Mouse (Mus musculus): Measurements from ENCODE around the gene Pgap2.
A peak's percentile ranks its signal among the peaks of the same experiment; 100 is the strongest.

Gene Pgap2

DNA sequence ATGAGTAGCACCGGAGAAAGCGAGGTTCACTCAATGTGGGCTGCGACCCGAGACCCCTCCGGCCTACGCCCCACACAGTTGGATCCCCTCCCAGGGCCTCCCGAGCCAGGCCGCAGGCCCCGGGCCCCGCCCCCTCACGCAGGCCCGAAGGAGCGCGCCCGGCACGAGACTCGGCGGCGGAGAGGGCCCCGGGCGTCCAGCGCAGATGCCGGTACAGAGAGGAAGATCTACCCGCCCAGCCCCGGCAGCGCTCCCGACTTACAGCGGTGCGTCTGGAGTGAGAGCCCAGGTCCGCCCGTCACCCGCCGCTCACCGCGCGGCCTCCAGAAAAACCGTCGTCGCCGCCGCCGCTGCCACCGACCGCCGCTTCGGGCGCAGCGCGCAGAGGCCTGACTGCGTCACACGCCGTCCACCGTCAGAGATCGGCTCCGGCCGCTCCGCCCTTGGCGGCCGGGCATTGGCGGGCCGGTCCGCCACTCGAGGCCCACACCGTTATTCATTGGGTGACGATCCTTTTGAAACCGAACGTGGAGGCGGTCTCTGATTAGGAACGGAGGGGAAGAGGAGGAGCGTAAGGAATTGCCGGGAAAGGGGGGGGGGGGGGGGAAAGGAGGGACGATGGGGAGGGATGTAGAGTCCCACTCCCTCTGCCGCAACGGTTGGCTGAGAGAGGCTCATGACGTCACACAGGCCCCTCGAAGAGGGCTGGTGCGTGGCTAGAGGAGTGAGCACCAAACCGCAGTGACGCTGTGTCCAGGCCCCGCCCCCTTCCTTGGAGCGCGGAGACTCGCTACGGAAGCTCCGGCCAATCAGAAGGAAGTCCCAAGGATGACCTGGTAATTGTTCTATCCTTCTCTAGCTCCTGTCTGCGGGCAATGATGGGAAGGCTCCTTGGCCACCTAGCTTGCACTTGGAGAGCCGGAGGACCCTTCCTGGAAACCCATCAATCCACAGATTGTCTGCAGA lies at the start of gene Pgap2, which contains the start of gene Nup98:
Gene Pgap2, plus strand, starts transcription at position 453 of the 966 bp plus-strand sequence.
Gene Nup98, minus strand, starts transcription at position 421 of the 966 bp plus-strand sequence.
- DNase-seq (ENCODE audit: low read depth, low spot score), result peak; percentile 96

DNA sequence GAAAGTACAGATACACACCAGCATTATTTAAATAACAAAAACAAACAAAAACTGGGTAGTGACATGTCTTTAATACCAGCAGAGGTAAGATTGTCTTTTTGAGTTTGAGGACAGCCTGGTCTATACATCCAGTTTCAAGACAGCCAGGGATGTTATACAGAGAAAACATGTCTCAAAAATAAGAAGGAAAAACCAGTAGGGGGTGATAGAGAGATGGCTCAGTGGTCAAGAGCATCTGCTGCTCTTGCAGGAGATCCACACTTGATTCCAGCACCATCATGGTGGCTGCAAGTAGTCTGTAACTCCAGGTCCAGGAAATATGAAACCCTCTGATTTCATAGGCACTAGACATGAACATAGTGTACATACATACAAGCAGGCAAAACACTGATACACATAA lies 39.7 kb upstream of the Pgap2 start:
- no peak for DNase-seq (ENCODE audit: low read depth, low spot score)

DNA sequence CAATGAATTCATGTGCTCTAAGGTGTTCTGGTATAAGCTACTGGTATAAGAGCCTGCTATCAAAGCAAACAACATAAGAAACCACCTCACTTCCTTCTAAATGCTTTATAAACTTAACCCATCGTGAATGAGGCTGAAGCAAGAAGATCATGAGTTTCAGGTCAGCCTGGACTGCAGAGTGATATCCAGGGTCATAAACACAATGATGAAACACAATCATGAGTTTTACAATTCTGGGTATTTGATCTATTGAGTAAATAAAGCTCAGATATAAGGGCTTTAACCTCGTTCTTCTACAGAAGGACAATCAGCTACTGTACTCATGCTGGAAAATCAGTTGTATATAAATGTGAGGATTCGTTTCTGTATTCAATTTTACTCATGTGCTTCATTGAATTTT lies 26.2 kb upstream of the Pgap2 start:
- no peak for DNase-seq (ENCODE audit: low read depth, low spot score)

DNA sequence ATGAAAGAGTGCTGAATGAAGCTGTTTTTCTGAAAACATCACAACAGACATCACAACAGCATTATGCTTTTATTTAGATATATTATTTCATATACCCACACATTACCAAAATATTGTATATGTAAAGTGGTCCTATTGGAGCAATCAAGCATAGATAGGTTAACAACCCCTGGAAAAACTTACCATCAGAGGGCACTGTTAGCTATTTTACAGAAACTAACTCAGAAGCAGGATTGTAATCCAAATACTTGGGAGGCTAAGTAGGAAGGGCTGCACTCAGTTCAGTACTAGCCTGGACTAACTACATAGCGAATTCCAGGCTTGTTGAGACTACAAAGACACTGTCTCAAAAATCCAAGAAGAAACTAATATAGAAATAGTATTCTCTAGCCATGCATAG lies 17.7 kb upstream of the Pgap2 start:
- DNase-seq (ENCODE audit: low read depth, low spot score), result no peak

DNA sequence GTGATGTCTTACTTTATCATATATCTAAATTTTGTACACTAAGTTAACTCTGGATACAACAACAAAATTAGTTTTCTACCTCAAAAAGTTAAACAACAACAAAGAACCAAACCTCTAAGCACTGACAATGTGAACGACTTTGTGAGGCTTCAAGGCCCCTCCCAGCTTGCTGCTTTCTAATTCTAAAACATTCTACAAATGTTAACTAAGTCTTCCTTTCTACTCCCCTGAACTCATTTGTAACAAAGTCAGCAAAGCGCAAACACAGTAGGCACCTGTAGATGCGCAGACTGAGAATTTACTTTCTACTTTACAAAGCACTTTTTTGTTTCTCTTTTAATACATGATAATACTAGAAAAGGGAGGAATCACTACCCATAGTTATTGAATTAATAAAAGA lies 9.4 kb upstream of the Pgap2 start:
- no peak for DNase-seq (ENCODE audit: low read depth, low spot score)

DNA sequence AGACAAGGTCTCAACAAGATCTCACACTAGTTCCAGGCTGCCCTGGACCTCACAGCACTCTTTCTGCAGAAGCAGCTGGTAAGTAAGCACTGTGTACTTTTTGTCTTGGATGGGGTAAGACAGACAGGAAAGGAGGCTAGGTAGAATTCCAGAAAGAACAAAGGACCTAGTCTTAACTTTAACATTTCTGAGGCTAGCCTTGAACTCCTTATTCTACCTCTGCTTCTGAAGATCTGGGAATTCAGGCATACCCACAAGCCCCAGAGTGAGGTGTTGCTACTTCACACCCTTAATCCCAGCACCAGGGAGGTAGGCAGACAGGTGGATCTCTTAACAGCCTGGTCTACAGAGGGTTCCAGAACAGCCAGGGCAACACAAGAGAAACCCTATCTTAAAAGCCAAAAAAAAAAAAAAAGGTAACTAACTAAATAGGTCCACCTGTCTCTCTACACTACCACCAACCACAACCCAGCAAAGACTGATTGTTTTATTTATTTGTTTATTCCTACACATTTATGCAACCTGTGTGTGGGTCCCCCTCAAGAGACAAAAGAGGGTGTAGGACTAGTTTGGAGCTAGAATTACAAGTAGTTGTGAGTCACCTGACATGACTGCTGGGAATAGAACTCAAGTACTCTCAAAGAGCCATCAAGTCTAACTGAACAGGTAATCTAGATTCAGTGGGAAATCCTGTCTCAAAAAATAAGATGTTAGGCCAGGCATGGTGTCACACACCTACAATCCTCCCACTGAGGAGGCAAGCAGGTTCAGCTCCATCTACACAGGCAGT lies 8.8 kb upstream of the Pgap2 start:
- DNase-seq (ENCODE audit: low read depth, low spot score), result no peak

DNA sequence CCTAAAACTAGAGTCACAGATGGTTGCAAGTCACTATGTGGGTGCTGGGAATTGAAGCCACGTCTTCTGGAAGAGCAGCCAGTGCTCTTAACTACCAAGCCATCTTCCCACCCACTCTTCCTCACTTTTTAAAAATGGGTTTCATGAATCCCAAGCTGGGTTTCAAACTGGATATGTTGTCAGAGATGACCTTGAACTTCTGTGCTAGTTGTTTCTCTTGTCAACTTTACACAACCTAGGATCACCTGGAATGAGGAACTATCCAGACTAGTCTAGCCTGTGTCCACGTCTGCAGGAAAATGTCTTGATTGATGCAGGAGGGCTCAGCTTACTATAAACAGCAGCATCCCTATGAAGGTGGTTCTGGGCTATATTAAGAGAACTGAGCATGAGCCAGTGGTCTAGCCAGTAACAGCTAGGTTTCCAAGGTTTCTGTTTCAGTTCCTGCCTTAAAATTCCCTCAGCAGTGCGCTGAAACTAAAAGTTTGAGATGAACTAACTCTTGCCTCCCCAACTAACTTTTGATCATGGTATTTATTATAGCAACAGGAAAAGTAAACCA lies 5.6 kb upstream of the Pgap2 start:
- DNase-seq (ENCODE audit: low read depth, low spot score), result no peak

DNA sequence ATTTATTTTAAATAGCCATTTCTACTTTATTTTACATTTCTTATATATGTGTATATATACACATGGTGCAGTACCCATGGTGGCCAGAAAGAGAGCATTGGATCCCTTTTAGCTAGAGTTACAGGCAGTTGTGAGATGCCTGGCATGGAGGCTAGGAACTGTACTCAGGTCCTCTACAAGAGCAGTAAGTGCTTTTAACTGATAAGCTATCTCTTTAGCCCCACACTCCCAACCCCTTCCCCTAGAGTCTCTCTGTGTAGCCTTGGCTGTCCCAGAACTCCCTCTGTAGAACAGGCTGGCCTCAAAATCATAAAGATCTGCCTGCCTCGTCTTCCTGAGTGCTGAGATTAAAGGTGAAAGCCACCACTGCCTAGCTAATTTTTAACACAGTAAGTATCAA lies 4.4 kb upstream of the Pgap2 start:
- no peak for DNase-seq (ENCODE audit: low read depth, low spot score)

DNA sequence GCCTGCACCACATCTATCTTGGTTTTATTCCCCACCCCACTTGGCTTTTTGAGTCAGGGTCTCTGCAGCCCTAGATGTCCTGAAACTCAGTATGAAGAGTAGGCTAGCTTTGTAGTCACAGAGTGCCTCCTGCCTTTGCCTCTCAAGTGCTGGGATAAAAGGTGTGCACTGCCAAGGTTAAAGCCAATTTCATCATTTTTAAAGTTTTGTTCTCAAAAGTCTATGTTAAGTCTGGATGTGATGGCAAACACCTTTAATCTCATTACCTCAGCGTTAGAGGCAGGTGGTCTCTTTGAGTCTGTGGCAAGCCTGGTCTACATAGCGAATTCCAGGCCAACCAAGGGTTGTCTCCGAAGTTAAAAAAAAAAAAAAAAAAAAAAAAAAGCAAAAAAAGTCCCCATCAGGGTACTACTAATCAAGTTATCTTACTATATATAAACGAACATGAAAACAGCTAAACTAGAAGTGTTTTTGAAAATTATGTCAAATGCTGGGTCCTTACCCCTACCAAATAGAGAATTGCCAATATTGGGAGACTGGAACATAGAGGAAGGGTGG lies 1.1 kb upstream of the Pgap2 start:
- DNase-seq (ENCODE audit: low read depth, low spot score), result no peak

DNA sequence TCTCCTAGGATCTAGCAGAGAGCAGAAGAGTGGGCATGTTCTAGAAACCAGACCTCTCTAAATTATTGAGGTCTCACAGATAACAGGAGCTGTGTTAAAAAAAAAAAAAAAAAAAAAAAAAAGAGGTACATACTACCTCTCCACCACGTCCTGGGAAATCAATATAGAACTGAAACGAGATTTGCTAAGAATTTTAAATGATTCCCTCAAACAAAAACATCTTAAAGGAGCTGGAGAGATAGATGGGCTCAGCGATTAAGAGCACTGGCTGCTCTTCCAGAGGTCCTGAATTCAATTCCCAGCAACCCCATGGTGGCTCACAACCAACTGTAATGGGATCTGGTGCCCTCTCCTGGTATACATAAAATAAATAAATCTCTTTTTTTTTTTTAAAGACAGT lies 1.1 kb downstream of the Pgap2 start:
- DNase-seq (ENCODE audit: low read depth, low spot score), result no peak

DNA sequence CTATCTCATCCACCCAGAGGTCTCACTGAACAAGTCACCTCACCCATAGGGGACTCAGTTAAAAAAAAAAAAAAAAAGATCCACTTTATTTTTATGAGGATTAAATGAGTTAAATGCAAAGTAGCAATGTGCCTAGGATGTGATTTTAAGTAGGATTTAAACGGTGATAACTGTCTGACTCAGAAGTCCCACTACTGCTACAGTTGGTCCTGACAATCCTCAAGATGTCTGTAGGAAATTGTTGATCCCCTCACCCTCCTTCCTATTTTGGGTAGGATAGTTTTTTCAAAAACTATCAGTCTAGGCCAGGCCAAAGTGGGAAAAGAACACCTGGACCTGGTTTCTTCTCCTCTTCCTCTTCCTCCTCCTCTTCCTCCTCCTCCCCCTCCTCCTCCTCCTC lies 11.9 kb downstream of the Pgap2 start:
- no peak for DNase-seq (ENCODE audit: low read depth, low spot score)

DNA sequence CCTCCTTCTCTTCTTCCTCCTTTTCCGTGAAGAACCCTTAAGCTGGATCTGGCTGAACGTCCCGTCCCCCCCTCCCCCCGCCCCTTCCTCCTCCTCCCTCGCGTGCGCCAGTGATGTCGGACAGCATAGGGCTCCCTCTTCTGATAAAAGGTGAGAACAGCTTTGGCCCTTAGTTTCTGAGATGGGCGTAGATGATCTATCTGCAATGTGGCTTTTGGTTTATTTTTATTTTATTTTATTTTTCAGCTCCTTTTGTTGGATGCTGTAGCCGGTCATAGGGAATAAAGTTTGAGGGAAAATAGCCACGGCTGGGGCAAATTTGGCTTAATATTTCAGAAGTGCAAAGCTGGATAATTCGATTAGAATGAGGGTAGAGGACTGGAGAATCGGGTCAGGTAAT lies 12.3 kb downstream of the Pgap2 start:
- peak; percentile 54 for DNase-seq (ENCODE audit: low read depth, low spot score)

DNA sequence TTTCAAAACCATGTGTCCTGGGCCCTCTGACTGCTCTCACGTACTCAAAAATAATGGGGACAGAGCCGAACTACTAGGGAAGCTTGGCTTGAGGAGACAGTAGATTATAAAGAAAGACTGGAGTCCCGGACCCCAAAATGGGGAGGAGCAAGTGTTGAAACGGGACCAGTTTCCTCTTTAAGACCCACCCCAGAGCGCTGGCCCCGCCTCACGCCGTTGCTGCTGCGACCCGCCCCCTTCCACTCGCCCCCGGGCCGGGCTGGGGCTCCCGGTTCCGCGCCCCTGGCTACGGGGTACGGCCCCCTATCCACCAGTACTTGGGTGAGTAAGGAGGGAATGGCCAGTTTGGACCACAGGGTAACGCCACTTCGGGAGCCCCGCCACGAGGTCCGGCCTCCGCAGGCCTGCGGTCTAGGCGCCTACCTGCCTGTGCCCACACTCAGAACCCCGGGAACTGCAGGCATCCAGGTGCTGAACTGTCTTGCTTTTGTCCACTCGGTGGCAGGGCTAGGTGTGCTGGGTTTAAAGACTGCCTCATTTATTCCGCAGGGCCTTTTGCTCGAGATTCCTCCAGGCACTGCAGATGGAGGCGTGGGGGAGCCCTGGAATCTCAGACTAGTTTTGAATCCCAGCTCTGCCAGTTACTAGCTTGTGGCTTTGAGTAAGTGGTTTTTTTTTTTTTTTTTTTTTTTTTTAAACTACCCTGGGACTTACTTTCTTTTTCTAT lies 13.0 kb downstream of the Pgap2 start:
- DNase-seq (ENCODE audit: low read depth, low spot score), result no peak

DNA sequence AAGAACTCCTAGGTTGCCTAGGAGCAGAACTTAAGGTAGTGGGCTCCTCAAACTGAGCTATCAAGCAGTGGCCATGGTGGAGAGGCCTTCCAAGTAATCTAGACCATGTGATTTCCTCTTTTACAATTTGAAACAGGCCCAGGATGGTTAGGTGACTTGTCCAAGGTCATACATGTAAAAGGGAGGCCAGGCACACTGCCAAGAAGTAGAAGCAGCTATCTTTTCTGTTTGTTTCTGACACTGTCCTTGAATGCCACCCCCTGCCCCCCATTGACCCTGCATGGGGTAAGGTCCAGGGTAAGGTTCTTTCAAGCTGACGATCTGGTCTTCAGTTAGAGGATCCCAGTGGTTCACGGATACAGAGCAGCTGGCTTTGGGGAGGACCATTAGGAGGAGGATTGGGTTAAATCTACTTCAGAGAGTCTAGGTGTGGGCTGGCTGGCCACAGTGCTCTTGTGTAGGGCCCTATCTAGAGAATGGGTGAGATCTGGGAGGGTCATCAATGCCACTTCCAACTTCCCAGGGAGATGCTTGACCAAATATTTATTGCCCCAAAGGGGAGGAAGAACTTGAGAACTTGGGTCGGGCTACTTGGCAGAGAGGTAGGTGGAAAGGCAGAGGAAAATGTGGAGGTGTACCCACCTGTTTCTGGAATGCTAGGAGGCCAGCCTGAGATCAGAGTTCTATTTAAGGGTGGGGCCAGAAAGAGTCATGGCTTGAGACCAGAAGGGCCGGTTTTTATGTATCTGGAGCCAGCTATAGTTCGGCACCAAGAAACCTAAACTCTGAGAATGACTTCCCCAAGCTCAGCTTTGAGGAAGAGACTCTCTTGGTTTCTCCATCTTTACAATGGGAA lies 14.1 kb downstream of the Pgap2 start:
- no peak for DNase-seq (ENCODE audit: low read depth, low spot score)

DNA sequence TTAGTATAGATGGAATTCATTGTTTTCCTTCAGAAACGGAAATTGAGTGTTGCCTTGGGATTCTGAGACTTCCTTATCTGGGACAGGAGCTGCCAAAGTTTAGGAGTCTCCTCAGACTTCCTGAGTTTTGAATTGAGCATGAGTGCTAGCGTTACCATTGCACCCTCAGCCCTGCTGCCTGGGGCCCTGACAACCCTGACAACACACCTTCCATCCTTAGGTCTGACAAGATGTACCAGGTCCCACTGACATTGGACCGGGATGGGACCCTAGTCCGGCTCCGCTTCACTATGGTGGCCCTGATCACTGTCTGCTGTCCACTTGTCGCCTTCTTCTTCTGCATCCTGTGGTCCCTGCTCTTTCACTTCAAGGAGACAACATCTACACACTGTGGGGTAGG lies 16.0 kb downstream of the Pgap2 start:
- no peak for DNase-seq (ENCODE audit: low read depth, low spot score)

DNA sequence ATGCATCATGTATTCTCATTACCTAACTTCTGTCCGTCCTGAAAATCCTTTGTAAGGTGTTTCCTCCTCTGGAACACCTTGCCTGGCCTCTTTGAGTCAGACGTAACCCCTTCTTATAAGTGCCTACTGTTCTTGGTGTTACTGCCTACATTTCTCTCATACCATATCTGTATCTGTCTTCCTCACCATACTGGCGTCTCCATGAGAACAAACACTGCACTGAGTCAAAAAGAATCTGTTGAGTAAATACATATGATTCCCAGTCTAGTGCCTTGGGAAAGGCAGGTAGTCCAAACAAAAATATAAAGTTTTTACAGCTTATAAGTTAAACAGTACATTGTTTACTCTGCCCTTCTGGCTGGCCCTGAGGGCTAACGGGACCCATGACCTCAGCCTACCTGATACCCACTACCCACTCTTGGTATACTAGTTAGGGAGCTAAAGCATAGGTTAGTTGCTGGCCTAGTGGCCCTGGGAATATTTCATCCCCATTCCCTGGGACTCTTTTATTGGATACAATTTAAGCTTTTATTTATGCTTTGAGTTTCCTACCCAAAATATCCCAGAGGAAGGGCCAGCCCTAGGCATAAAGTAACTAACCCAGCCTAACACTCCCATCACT lies 18.2 kb downstream of the Pgap2 start:
- no peak for DNase-seq (ENCODE audit: low read depth, low spot score)

DNA sequence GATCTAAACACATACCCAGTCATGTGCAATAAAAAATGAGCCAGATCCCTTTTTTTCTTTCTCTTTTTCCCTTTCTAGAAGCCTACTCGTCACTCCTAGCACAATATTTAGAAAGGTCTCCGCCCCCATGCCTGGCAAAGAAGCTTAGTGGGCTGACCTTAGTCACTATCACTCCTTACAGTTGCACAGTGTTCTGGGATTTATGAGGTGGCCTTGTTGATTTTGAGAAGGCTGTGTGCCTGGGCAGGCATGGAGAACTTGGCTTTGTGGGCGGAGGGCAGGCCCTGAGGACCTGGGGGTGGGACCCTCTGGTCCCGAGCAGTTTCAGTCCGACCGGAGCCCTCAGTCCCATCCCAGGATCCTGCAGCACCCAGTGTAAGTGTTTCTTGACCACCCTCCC lies 19.8 kb downstream of the Pgap2 start:
- no peak for DNase-seq (ENCODE audit: low read depth, low spot score)

DNA sequence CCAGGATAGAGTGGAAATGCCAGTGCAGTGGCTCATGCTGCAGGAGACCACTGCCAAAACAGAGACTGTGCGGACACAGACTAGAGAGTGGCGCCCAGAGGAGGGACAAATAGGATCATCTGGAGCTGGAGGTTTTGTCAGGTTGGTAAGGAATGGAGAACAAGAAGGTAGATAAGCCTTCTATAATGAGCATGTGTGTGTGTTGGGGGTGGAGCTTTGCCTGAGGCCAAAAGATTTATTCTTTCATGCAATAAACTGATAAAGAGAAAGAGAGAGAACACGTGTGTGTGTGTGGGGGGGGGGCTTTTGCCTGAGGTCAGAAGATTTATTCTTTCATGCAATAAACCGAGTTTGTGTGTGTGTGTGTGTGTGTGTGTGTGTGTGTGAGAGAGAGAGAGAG lies 23.1 kb downstream of the Pgap2 start:
- no peak for DNase-seq (ENCODE audit: low read depth, low spot score)

DNA sequence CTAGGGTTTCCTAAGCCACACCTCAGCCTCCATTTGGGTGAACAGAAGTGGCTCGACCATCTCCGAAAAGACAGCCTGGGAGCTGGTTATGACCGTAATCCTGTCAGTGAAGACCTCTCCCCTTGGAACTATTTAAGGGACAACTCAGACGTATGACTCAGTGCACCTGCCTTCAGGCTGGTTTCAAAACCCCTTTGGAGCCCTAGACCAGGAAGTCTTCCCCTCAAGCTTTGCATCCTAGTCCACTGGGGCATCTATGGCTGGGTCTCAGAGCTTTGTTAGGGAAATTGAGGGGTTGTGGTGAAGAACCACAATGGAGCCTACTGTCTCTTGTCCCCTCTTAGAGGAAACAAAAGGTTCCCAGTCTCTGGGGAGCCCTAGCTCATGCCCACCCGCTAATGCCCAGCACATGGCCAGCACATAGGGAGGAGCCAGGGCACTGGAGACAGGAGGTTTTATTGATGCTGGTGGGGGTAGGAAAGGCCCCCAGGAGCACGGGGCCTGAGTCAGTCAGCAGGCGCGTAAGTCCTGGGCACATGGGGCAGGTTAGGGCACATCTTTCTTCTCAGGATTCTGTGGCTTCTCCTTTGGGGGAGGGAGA lies 28.8 kb downstream of the Pgap2 start:
- DNase-seq (ENCODE audit: low read depth, low spot score), result no peak

DNA sequence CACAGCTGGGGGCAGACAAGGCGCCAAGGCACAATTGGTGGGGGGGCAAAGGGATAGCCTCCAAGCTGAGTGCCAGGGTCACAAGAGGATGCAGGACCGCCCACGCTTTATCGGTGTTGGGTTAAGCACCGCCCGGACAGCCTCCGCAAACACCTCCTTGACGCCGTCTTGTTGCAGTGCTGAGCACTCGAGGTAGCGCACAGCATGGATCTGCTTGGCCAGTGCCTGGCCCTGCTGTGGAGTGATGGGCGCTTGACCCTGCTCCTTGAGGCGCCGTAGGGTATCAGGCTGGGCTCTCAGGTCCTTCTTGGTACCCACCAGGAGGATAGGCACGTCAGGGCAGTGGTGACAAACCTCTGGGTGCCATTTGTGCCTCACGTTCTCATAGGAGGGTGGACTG lies 29.6 kb downstream of the Pgap2 start:
- no peak for DNase-seq (ENCODE audit: low read depth, low spot score)

Data from retina, postnatal 7 days (tissue).